ENCODE assay signal across 11 mouse cellular contexts in genomic region chr3:149357903-149358569, GRCm38 (mm10).
A peak's percentile ranks its signal among the peaks of the same experiment; 100 is the strongest.
DNase-seq lines count a peak whose midpoint lies in the region; ATAC-seq and TF ChIP-seq lines count a peak whose summit lies in the region.
"Had no signal": no experiment of that assay in that cellular context is flagged by ENCODE, and none has a peak within 500 bp of the region (broad histone marks: within the 10 kb centered on the region; RNA-seq: fewer than 3 reads in every experiment).

No protein-coding gene starts in this region.

- WGBS in lung, embryonic 16.5 days, result 44% methylated on average over 14 of the region's 14 CpGs
- WGBS in limb, embryonic 12.5 days, result 44% methylated on average over 14 of the region's 14 CpGs
- 43% methylated on average over 14 of the region's 14 CpGs for WGBS in stomach, postnatal 0 days

- TF ChIP-seq CTCF in stomach, postnatal 0 days (IDR thresholded peaks at IDR 0.05; ENCODE audit: low read depth), result no peak

- H3K27ac ChIP-seq in lung, embryonic 16.5 days (ENCODE audit: low read length), result peak overlapping the region; percentile 41
- H3K27ac ChIP-seq in limb, embryonic 12.5 days, result no peak overlapping the region
- H3K27ac ChIP-seq in stomach, postnatal 0 days (replicated peaks), result no peak overlapping the region
- H3K27ac ChIP-seq: heart, adult 2 months; macrophage had no signal

- no peaks in the 10 kb centered on the region for H3K9me3 ChIP-seq in lung, embryonic 16.5 days (ENCODE audit: control insufficient read depth, low read length)
- no peaks in the 10 kb centered on the region for H3K9me3 ChIP-seq in limb, embryonic 12.5 days
- H3K9me3 ChIP-seq in stomach, postnatal 0 days (ENCODE audit: control insufficient read depth, low read length), result no peaks in the 10 kb centered on the region

- H3K4me1 ChIP-seq in lung, embryonic 16.5 days (replicated peaks; ENCODE audit: control insufficient read depth, insufficient read depth, low read length), result 0 out of 2 replicates have a peak, but pooled peaks cover 6% of the 10 kb centered on the region
- peaks cover 18% of the 10 kb centered on the region for H3K4me1 ChIP-seq in limb, embryonic 12.5 days (replicated peaks)
- no peaks in the 10 kb centered on the region for H3K4me1 ChIP-seq in stomach, postnatal 0 days (replicated peaks; ENCODE audit: control insufficient read depth, insufficient read depth)

- peak overlapping the region; percentile 21 for H3K4me2 ChIP-seq in lung, embryonic 16.5 days (ENCODE audit: low read depth, low read length)
- peak overlapping the region; percentile 1 for H3K4me2 ChIP-seq in limb, embryonic 12.5 days
- H3K4me2 ChIP-seq in stomach, postnatal 0 days (replicated peaks; ENCODE audit: low read depth), result 0 out of 2 replicates have a peak overlapping the region, but pooled peaks have one; percentile 4

- TF ChIP-seq EP300 in stomach, postnatal 0 days (optimal IDR thresholded peaks at IDR 0.05), result no peak

- DNase-seq in embryo, embryonic 10.5 days (ENCODE audit: low spot score), result peak; percentile 27
- DNase-seq in embryo, embryonic 11 days, result no peak
- no peak for DNase-seq in lung, adult 18-20 months
- no peak for DNase-seq in stomach, postnatal 0 days (ENCODE audit: low spot score)
- DNase-seq in adipocyte (ENCODE audit: low spot score), result no peak
- DNase-seq in gastrocnemius, postnatal 36 days, result no peak
- DNase-seq: heart, adult 2 months; thymus, postnatal 25 days had no signal

- H3K27me3 ChIP-seq in lung, embryonic 16.5 days (ENCODE audit: control insufficient read depth, insufficient read depth, low read depth, low read length), result no peaks in the 10 kb centered on the region
- 0 out of 2 replicates have a peak, but pooled peaks cover 3% of the 10 kb centered on the region for H3K27me3 ChIP-seq in limb, embryonic 12.5 days
- no peaks in the 10 kb centered on the region for H3K27me3 ChIP-seq in stomach, postnatal 0 days (ENCODE audit: control insufficient read depth, insufficient read depth, low read length)

- ATAC-seq in lung, embryonic 16.5 days (ENCODE audit: low read depth), result peak; percentile 71
- ATAC-seq in limb, embryonic 12.5 days (ENCODE audit: insufficient number of reproducible peaks, insufficient read depth, low FRiP score, low TSS enrichment, low read depth), result no peak
- no peak for ATAC-seq in stomach, postnatal 0 days (ENCODE audit: low FRiP score, low TSS enrichment)

- no peak overlapping the region for H3K9ac ChIP-seq in lung, embryonic 16.5 days (ENCODE audit: low read length)
- H3K9ac ChIP-seq in limb, embryonic 12.5 days (replicated peaks), result no peak overlapping the region
- H3K9ac ChIP-seq in stomach, postnatal 0 days (ENCODE audit: low read length), result no peak overlapping the region

- no peaks in the 10 kb centered on the region for H3K36me3 ChIP-seq in lung, embryonic 16.5 days (ENCODE audit: control insufficient read depth, insufficient read depth, low read length)
- no peaks in the 10 kb centered on the region for H3K36me3 ChIP-seq in limb, embryonic 12.5 days
- H3K36me3 ChIP-seq in stomach, postnatal 0 days (ENCODE audit: control insufficient read depth, insufficient read depth, low read length), result no peaks in the 10 kb centered on the region

- intact Hi-C loops in gastrocnemius, postnatal 36 days (cut with DNase I), result no loop called here

- no peak overlapping the region for H3K4me3 ChIP-seq in lung, embryonic 16.5 days (ENCODE audit: low read length)
- H3K4me3 ChIP-seq in limb, embryonic 12.5 days (replicated peaks), result no peak overlapping the region
- H3K4me3 ChIP-seq in stomach, postnatal 0 days (ENCODE audit: low read depth, low read length), result no peak overlapping the region
- H3K4me3 ChIP-seq: heart, adult 2 months had no signal
